Mouse (Mus musculus) CH12.LX (cell line): ENCODE data around the gene Lrrc4b.

ENCODE experiments used
- CTCF ChIP-seq, 2 experiments: IDR thresholded peaks in 1 of 2; conservative IDR thresholded peaks in 1 of 2; 2 replicates each; pipeline ENCODE4 v1.5.1; 2011 to 2012; ENCODE audit warnings: low read depth in 2 of 2, low read length in 2 of 2, improper control_type of control experiment in 1 of 2, inconsistent platforms in 1 of 2, mild to moderate bottlenecking in 1 of 2, moderate library complexity in 1 of 2
- EP300 ChIP-seq: IDR thresholded peaks from 2 replicates; pipeline ENCODE4 v1.6.1; 2011; ENCODE audit warnings: low read length, improper control_type of control experiment
- IRF4 ChIP-seq: IDR thresholded peaks from 2 replicates; pipeline ENCODE4 v1.6.1; 2014; ENCODE audit warnings: low read depth, mild to moderate bottlenecking, inconsistent platforms, low read length, improper control_type of control experiment
- KAT2A ChIP-seq: IDR thresholded peaks from 2 replicates; pipeline ENCODE4 v1.6.1; 2012; ENCODE audit warnings: low read length, improper control_type of control experiment, inconsistent platforms; ENCODE audit not compliant: insufficient replicate concordance
- MAFK ChIP-seq: IDR thresholded peaks from 2 replicates; pipeline ENCODE4 v1.6.1; 2011; ENCODE audit warnings: low read length, improper control_type of control experiment; ENCODE audit not compliant: insufficient replicate concordance
- MAZ ChIP-seq: IDR thresholded peaks from 2 replicates; pipeline ENCODE4 v1.6.1; 2012; ENCODE audit warnings: low read depth, mild to moderate bottlenecking, inconsistent platforms, low read length, improper control_type of control experiment, moderate library complexity
- POLR2A ChIP-seq: IDR thresholded peaks from 2 replicates; pipeline ENCODE4 v1.6.1; 2011; ENCODE audit warnings: low read depth, mild to moderate bottlenecking, improper control_type of control experiment, low read length
- RCOR1 ChIP-seq: conservative IDR thresholded peaks from 2 replicates; pipeline ENCODE4 v1.6.1; 2012; ENCODE audit warnings: low read depth, mild to moderate bottlenecking, inconsistent platforms, low read length, improper control_type of control experiment
- USF1 ChIP-seq: IDR thresholded peaks from 2 replicates; pipeline ENCODE4 v1.6.1; 2014; ENCODE audit warnings: low read depth, mild to moderate bottlenecking, inconsistent platforms, low read length, improper control_type of control experiment
- ZKSCAN1 ChIP-seq: IDR thresholded peaks from 2 replicates; pipeline ENCODE4 v1.6.1; 2012; ENCODE audit warnings: low read depth, inconsistent platforms, low read length, improper control_type of control experiment, borderline replicate concordance
- ZMIZ1 ChIP-seq: IDR thresholded peaks from 2 replicates; pipeline ENCODE4 v1.6.1; 2012; ENCODE audit warnings: low read depth, mild to moderate bottlenecking, inconsistent platforms, low read length, improper control_type of control experiment

DNA sequence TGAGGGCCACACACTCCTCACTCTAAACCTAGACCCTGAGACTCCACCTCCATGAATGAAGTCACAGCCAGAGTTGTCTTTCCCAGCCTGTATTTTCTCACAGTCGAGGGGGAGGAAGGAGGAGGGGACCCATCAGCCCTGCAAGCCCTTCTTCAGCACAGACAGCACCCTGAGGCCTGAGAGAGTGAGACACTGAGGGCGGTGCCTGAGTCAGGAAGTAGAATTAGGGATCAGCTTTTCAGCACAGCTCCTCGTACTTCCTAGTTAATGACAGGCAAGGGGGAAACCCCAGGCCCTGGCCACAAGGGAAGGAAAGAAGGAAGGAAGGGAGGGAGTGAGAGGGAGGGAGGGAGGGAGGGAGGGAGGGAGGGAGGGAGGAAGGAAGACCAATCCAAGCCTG is 24.4 kb downstream of the Lrrc4b start:
- TF ChIP-seq CTCF (conservative IDR thresholded peaks at IDR 0.05 in 1 of 2, IDR thresholded peaks at IDR 0.05 in 1 of 2; ENCODE audit: low read depth in 2 of 2, low read length in 2 of 2) = no peak
- TF ChIP-seq EP300 = no peak
- no peak for TF ChIP-seq RCOR1
- TF ChIP-seq ZMIZ1 = no peak
- TF ChIP-seq MAFK = no peak
- no peak for TF ChIP-seq USF1
- TF ChIP-seq KAT2A = no peak
- TF ChIP-seq IRF4 = no peak
- TF ChIP-seq ZKSCAN1 = no peak
- TF ChIP-seq MAZ = no peak
- TF ChIP-seq POLR2A = no peak
